Mouse (Mus musculus) adrenal gland (tissue): Measurements from ENCODE around the gene Gpr15.

ENCODE experiments used
- intact Hi-C: fragments of 180-260 bp; cut with DNase I; formaldehyde crosslinking; loops from one replicate; pipeline ENCODE4 v1.15.1; 2025
- microRNA-seq, 2 experiments: library from miRNA; unstranded; fragments of <30 nt; microRNA quantifications; one replicate each; pipeline ENCODE4; 2019

Gene Gpr15

GRCm38 (mm10) chr16:58673811-58674410 lies 45.0 kb downstream of the Gpr15 start:
- intact Hi-C loops: loop anchor here (5.0 kb wide), 1 partner anchor 53 kb away; the partner anchor contains the start of gene Cldnd1

- intact Hi-C loops: loop anchor here (5.0 kb wide), 1 partner anchor 55 kb away; the partner anchor contains the start of gene Cldnd1
These were observed 46.5 kb downstream of the Gpr15 start for GRCm38 (mm10) chr16:58672396-58672795.

GRCm38 (mm10) chr16:58671212-58671985 lies 47.5 kb downstream of the Gpr15 start:
- intact Hi-C loops: loop anchor here (5.0 kb wide), 1 partner anchor 56 kb away; the partner anchor contains the start of gene Cldnd1

DNA sequence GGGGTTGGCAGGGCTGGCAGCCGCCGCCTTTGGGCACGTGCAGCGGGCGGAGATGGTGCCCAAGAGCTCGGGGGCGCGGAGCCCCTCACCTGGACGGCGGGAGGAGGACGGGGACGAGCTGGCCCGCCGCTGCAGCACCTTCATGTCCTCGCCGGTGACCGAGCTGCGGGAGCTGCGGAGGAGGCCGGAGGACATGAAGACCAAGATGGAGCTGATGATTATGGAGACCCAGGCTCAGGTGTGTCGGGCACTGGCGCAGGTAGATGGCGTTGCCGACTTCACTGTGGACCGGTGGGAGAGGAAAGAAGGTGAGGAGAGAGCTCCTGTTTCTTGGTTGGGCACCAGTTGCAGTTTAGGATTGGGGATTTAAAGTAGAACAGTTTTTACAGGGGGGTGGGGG lies 48.2 kb downstream of the Gpr15 start:
- intact Hi-C loops: loop anchor here (5.0 kb wide), 1 partner anchor 57 kb away; the partner anchor contains the start of gene Cldnd1

DNA sequence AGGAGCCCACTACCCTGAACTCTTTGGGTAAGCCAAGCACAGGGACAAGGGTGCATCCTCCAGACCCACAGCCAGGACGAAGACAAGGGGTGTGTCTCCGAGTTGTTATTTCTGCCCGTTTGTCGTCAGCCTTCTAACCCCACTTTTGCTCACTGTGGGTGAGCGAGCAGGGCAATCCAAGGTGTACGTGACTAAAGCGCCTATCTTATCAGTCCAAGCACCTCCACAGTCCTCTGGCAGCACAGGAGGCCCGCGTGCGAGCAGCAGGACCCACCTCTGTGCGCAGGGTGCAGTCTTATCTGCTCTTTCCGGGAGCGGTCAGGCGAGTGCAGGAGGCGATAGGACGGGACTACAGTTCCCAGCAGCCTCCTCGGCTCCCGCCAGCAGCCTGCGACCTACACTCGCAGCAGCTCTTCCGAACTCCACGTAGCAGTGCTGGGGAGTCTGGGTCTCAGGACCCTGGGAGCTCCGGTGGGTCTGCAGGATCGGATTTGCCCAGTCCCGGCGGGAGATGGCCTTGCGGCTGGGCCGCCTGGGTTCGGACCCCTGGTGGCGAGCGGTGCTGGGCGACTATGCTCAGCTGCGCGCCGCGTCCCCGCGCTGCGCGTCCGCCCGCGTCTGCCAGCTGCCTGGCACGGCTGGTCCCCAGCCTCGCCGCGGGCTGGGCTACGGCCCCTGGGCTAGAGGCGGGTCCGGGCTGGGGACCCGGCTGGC lies 48.8 kb downstream of the Gpr15 start, which contains the start of gene Cpox:
Cpox (plus strand) TSS at position 376 of the 714 bp plus-strand sequence.
- intact Hi-C loops: loop anchor here (5.0 to 10.0 kb wide), 2 partner anchors 57 to 375 kb away; partner anchors contain the start of gene Cldnd1

- intact Hi-C loops: loop anchor here (10.0 kb wide), 1 partner anchor 374 kb away; no protein-coding TSS in a partner anchor
These were observed 49.6 kb downstream of the Gpr15 start for GRCm38 (mm10) chr16:58669264-58669663.

DNA sequence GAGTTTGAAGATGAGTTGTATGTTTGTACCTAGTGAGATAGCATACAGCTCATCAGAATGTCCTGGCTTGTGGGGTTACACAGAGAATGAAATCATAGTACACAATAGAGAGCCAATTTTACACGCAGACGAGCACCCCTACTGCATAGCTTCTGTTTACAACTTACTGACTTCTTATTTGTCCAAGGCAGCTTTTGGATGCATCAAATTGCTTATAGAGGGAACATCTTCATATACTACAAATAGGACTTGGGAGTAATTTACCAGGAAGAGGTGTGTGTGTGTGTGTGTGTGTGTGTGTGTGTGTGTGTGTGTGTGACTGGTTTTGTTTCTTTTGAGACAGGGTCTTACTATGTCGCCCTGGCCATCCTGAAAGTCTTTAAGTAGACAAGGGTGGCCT lies 50.3 kb downstream of the Gpr15 start:
- intact Hi-C loops: loop anchor here (10.0 kb wide), 1 partner anchor 374 kb away; no protein-coding TSS in a partner anchor

Small RNAs within 50 kb of the gene (microRNA-seq; reads per million reads assigned to microRNA genes)
- 0 to 0.12 reads per million in 2 experiments for gene Gm27564
